Mouse (Mus musculus): Measurements from ENCODE around the gene Pbxip1. TPM values are rescaled to one million over a fixed set of nuclear protein-coding genes. Genes with fewer than 3 reads are reported as not detected.

The Pbxip1 gene
- polyA plus RNA-seq, 1 experiment from 2014 or later, result 51.7 TPM

- Histone ChIP-seq H3K9ac (replicated peaks; ENCODE audit: low read length) (no peak overlapping the region), H3K36me3 (ENCODE audit: insufficient read depth, low read length) (peaks cover 17% of the 10 kb centered on the region), H3K4me3 (ENCODE audit: low read length) (no peak overlapping the region), H3K27ac (ENCODE audit: low read length) (no peak overlapping the region), H3K27me3 (ENCODE audit: insufficient read depth, low read length) (no peaks in the 10 kb centered on the region), H3K9me3 (ENCODE audit: low read length) (no peaks in the 10 kb centered on the region), H3K4me2 (replicated peaks; ENCODE audit: low read depth, low read length) (no peak overlapping the region), H3K4me1 (ENCODE audit: insufficient read depth, low read length) (peaks cover 7% of the 10 kb centered on the region)
- WGBS, result 73% methylated on average over 16 of the region's 16 CpGs
- no peak for ATAC-seq (ENCODE audit: low FRiP score, low TSS enrichment)
These were observed 28.1 kb upstream of the Pbxip1 start for GRCm38 (mm10) chr3:89408448-89408847.

- H3K36me3 ChIP-seq (ENCODE audit: insufficient read depth, low read length), result peaks cover 28% of the 10 kb centered on the region
- H3K4me2 ChIP-seq (replicated peaks; ENCODE audit: low read depth, low read length), result no peak overlapping the region
- 91% methylated on average over 3 of the region's 3 CpGs for WGBS
- H3K4me1 ChIP-seq (ENCODE audit: insufficient read depth, low read length), result peaks cover 7% of the 10 kb centered on the region
- H3K9ac ChIP-seq (replicated peaks; ENCODE audit: low read length), result no peak overlapping the region
- H3K9me3 ChIP-seq (ENCODE audit: low read length), result no peaks in the 10 kb centered on the region
- no peak overlapping the region for H3K27ac ChIP-seq (ENCODE audit: low read length)
- no peaks in the 10 kb centered on the region for H3K27me3 ChIP-seq (ENCODE audit: insufficient read depth, low read length)
- no peak overlapping the region for H3K4me3 ChIP-seq (ENCODE audit: low read length)
- ATAC-seq (ENCODE audit: low FRiP score, low TSS enrichment), result no peak
These were observed 26.8 kb upstream of the Pbxip1 start for GRCm38 (mm10) chr3:89409701-89410100.

GRCm38 (mm10) chr3:89410864-89411263 lies 25.6 kb upstream of the Pbxip1 start:
- Histone ChIP-seq H3K9ac (replicated peaks; ENCODE audit: low read length) (peak overlapping the region; percentile 68), H3K4me2 (replicated peaks; ENCODE audit: low read depth, low read length) (peak overlapping the region; percentile 68), H3K4me3 (ENCODE audit: low read length) (peak overlapping the region; percentile 67), H3K27me3 (ENCODE audit: insufficient read depth, low read length) (no peaks in the 10 kb centered on the region), H3K27ac (ENCODE audit: low read length) (peak overlapping the region; percentile 57; the same call in 1 of the 2 replicates), H3K4me1 (ENCODE audit: insufficient read depth, low read length) (peaks cover 7% of the 10 kb centered on the region), H3K36me3 (ENCODE audit: insufficient read depth, low read length) (peaks cover 34% of the 10 kb centered on the region), H3K9me3 (ENCODE audit: low read length) (no peaks in the 10 kb centered on the region)
- 77% methylated on average over 10 of the region's 10 CpGs for WGBS
- ATAC-seq (ENCODE audit: low FRiP score, low TSS enrichment), result no peak

GRCm38 (mm10) chr3:89411490-89412393 lies 24.8 kb upstream of the Pbxip1 start, which contains the start of gene Flad1:
Flad1 (minus strand) TSS chr3:89411870.
- peak; percentile 100 for ATAC-seq (ENCODE audit: low FRiP score, low TSS enrichment)
- Histone ChIP-seq H3K27me3 (ENCODE audit: insufficient read depth, low read length) (no peaks in the 10 kb centered on the region), H3K36me3 (ENCODE audit: insufficient read depth, low read length) (peaks cover 39% of the 10 kb centered on the region), H3K4me2 (replicated peaks; ENCODE audit: low read depth, low read length) (peak within 1 kb of the TSS; percentile 68), H3K9ac (replicated peaks; ENCODE audit: low read length) (peak within 1 kb of the TSS; percentile 68), H3K4me1 (ENCODE audit: insufficient read depth, low read length) (peaks cover 12% of the 10 kb centered on the region), H3K4me3 (ENCODE audit: low read length) (peak within 1 kb of the TSS; percentile 67), H3K9me3 (ENCODE audit: low read length) (no peaks in the 10 kb centered on the region), H3K27ac (ENCODE audit: low read length) (peak within 1 kb of the TSS; percentile 57)
- WGBS, result 5% methylated on average over 28 of the region's 28 CpGs

- no peak for ATAC-seq (ENCODE audit: low FRiP score, low TSS enrichment)
- 92% methylated on average over 8 of the region's 8 CpGs for WGBS
These were observed 20.3 kb upstream of the Pbxip1 start for GRCm38 (mm10) chr3:89416158-89416557.

GRCm38 (mm10) chr3:89417131-89417530 lies 19.4 kb upstream of the Pbxip1 start:
- peaks cover 30% of the 10 kb centered on the region for H3K4me1 ChIP-seq (ENCODE audit: insufficient read depth, low read length)
- peaks cover 30% of the 10 kb centered on the region for H3K36me3 ChIP-seq (ENCODE audit: insufficient read depth, low read length)
- H3K4me2 ChIP-seq (replicated peaks; ENCODE audit: low read depth, low read length), result peak overlapping the region; percentile 88
- H3K27ac ChIP-seq (ENCODE audit: low read length), result peak overlapping the region; percentile 100
- ATAC-seq (ENCODE audit: low FRiP score, low TSS enrichment), result no peak
- H3K9ac ChIP-seq (replicated peaks; ENCODE audit: low read length), result peak overlapping the region; percentile 79
- no peaks in the 10 kb centered on the region for H3K9me3 ChIP-seq (ENCODE audit: low read length)
- WGBS, result 14% methylated on average over 2 of the region's 2 CpGs
- H3K4me3 ChIP-seq (ENCODE audit: low read length), result peak overlapping the region; percentile 62
- H3K27me3 ChIP-seq (ENCODE audit: insufficient read depth, low read length), result no peaks in the 10 kb centered on the region

More at GRCm38 (mm10) chr3:89416158-89416557, 20.3 kb upstream of the Pbxip1 start:
- peaks cover 25% of the 10 kb centered on the region for H3K4me1 ChIP-seq (ENCODE audit: insufficient read depth, low read length)
- H3K27me3 ChIP-seq (ENCODE audit: insufficient read depth, low read length), result no peaks in the 10 kb centered on the region
- no peak overlapping the region for H3K4me2 ChIP-seq (replicated peaks; ENCODE audit: low read depth, low read length)
- H3K9me3 ChIP-seq (ENCODE audit: low read length), result no peaks in the 10 kb centered on the region
- H3K4me3 ChIP-seq (ENCODE audit: low read length), result 0 out of 2 replicates have a peak overlapping the region, but pooled peaks have one; percentile 62
- peaks cover 30% of the 10 kb centered on the region for H3K36me3 ChIP-seq (ENCODE audit: insufficient read depth, low read length)
- H3K9ac ChIP-seq (replicated peaks; ENCODE audit: low read length), result no peak overlapping the region
- H3K27ac ChIP-seq (ENCODE audit: low read length), result no peak overlapping the region

- Histone ChIP-seq H3K4me3 (ENCODE audit: low read length) (peak overlapping the region; percentile 62), H3K36me3 (ENCODE audit: insufficient read depth, low read length) (peaks cover 30% of the 10 kb centered on the region), H3K9me3 (ENCODE audit: low read length) (no peaks in the 10 kb centered on the region), H3K27me3 (ENCODE audit: insufficient read depth, low read length) (no peaks in the 10 kb centered on the region), H3K9ac (replicated peaks; ENCODE audit: low read length) (peak overlapping the region; percentile 79), H3K4me2 (replicated peaks; ENCODE audit: low read depth, low read length) (peak overlapping the region; percentile 88), H3K4me1 (ENCODE audit: insufficient read depth, low read length) (peaks cover 37% of the 10 kb centered on the region), H3K27ac (ENCODE audit: low read length) (peak overlapping the region; percentile 100)
- ATAC-seq (ENCODE audit: low FRiP score, low TSS enrichment), result peak; percentile 24
- under 1% methylated on average over 20 of the region's 20 CpGs for WGBS
These were observed 18.7 kb upstream of the Pbxip1 start for GRCm38 (mm10) chr3:89417840-89418169.

- peak; percentile 94 for ATAC-seq (ENCODE audit: low FRiP score, low TSS enrichment)
- no peaks in the 10 kb centered on the region for H3K27me3 ChIP-seq (ENCODE audit: insufficient read depth, low read length)
- peak within 1 kb of the TSS; percentile 62 for H3K4me3 ChIP-seq (ENCODE audit: low read length)
- H3K27ac ChIP-seq (ENCODE audit: low read length), result peak within 1 kb of the TSS; percentile 100
- peaks cover 42% of the 10 kb centered on the region for H3K4me1 ChIP-seq (ENCODE audit: insufficient read depth, low read length)
- H3K4me2 ChIP-seq (replicated peaks; ENCODE audit: low read depth, low read length), result peak within 1 kb of the TSS; percentile 88
- peak within 1 kb of the TSS; percentile 91 for H3K9ac ChIP-seq (replicated peaks; ENCODE audit: low read length)
- under 1% methylated on average over 39 of the region's 39 CpGs for WGBS
- no peaks in the 10 kb centered on the region for H3K9me3 ChIP-seq (ENCODE audit: low read length)
- peaks cover 29% of the 10 kb centered on the region for H3K36me3 ChIP-seq (ENCODE audit: insufficient read depth, low read length)
These were observed 18.2 kb upstream of the Pbxip1 start, which contains the start of the genes Cks1b and Shc1 for GRCm38 (mm10) chr3:89418170-89418860. Cks1b (minus strand) TSS chr3:89418383. Shc1 (plus strand) TSS chr3:89418443.

GRCm38 (mm10) chr3:89418861-89419250 lies 17.6 kb upstream of the Pbxip1 start:
- peak overlapping the region; percentile 100 for H3K27ac ChIP-seq (ENCODE audit: low read length)
- peak overlapping the region; percentile 91 for H3K9ac ChIP-seq (replicated peaks; ENCODE audit: low read length)
- no peaks in the 10 kb centered on the region for H3K9me3 ChIP-seq (ENCODE audit: low read length)
- H3K27me3 ChIP-seq (ENCODE audit: insufficient read depth, low read length), result no peaks in the 10 kb centered on the region
- H3K36me3 ChIP-seq (ENCODE audit: insufficient read depth, low read length), result peaks cover 25% of the 10 kb centered on the region
- H3K4me2 ChIP-seq (replicated peaks; ENCODE audit: low read depth, low read length), result peak overlapping the region; percentile 88
- ATAC-seq (ENCODE audit: low FRiP score, low TSS enrichment), result peak; percentile 20; the same call in 1 of the 2 replicates
- peaks cover 46% of the 10 kb centered on the region for H3K4me1 ChIP-seq (ENCODE audit: insufficient read depth, low read length)
- peak overlapping the region; percentile 62 for H3K4me3 ChIP-seq (ENCODE audit: low read length)
- under 1% methylated on average over 16 of the region's 16 CpGs for WGBS
